In the genomic region with DNA sequence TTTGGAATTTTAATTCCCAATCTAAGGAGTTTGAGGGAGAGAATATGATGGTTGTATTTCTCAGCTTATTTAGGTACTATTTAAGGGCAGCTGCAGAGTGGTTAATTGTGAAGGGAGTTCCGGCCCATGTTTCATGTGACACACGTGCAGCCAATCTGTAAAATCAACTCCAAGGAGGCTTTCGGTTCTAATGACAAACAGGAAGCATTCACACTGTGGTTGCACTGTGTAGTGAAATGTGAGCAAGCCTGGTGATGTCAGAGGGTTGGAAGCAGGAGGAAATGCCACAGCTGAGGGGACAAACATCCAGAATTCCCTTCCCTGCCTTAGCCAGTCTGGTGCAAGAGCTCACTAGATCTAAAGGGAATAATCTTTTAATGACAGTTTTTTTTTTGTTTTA, we compare ENCODE assay signal across 8 mouse cellular contexts. TPM values are rescaled to one million over a fixed set of nuclear protein-coding genes. Genes with fewer than 3 reads are reported as not detected.
DNase-seq lines count a peak whose midpoint lies in the region; ATAC-seq lines count a peak whose summit lies in the region.

No protein-coding gene starts in this region.

- no peaks in the 10 kb centered on the region for H3K27me3 ChIP-seq in forebrain, embryonic 15.5 days

- peak; percentile 68 for ATAC-seq in forebrain, embryonic 15.5 days (replicated peaks)
- ATAC-seq in monocyte, adult 5-6 weeks (replicated peaks; ENCODE audit: insufficient number of reproducible peaks, low FRiP score, low TSS enrichment, poor library complexity, severe bottlenecking) = peak; percentile 67; the same call in 1 of the 2 replicates

- DNase-seq in adrenal gland, adult 2 months = peak; percentile 26
- no peak for DNase-seq in adrenal gland, postnatal 4 days (ENCODE audit: low spot score in 2 of 2)
- peak; percentile 57 for DNase-seq in kidney, adult 9 months
- no peak for DNase-seq in layer of hippocampus, adult 9-10 months (ENCODE audit: low spot score)
- no peak for DNase-seq in layer of hippocampus, adult 8-10 months (ENCODE audit: low spot score in 2 of 2)
- no peak for DNase-seq in ovary, postnatal 36 days (ENCODE audit: low spot score)

- H3K4me1 ChIP-seq in forebrain, embryonic 15.5 days = peaks cover 13% of the 10 kb centered on the region; the same call in 1 of the 2 replicates

- H3K9me3 ChIP-seq in forebrain, embryonic 15.5 days = no peaks in the 10 kb centered on the region

- no peak overlapping the region for H3K9ac ChIP-seq in forebrain, embryonic 15.5 days (replicated peaks)

- no peak overlapping the region for H3K27ac ChIP-seq in forebrain, embryonic 15.5 days (replicated peaks)

- H3K4me3 ChIP-seq in forebrain, embryonic 15.5 days = no peak overlapping the region

- no peak overlapping the region for H3K4me2 ChIP-seq in forebrain, embryonic 15.5 days (replicated peaks)

- 18% methylated on average over 3 of the region's 3 CpGs for WGBS in forebrain, embryonic 15.5 days

- H3K36me3 ChIP-seq in forebrain, embryonic 15.5 days = no peaks in the 10 kb centered on the region

RNA-seq across cellular contexts. Expression of gene Otud1, which starts 8.3 kb away (rescaled TPM):
- 1 to 10 TPM; 6.8 to 7.2 TPM for total RNA-seq in adrenal gland, adult 2 months (2021)
- polyA plus RNA-seq in adrenal gland, adult 2 months (2012; rRNA removed) = 18.9 and 27.3 TPM in 2 replicates
- 10 to 100 TPM in 1 of 2 experiments, 1 to 10 TPM in 1; 9.8 to 10.3 TPM for total RNA-seq in adrenal gland, postnatal 4 days (2021)
- polyA plus RNA-seq in forebrain, embryonic 15.5 days (2015; fragmentation: Nextera tagmentation; extraction: Ambion mirVana) = 1.8 and 1.9 TPM in 2 replicates
- 18.5 to 19.6 TPM (median 19.2 TPM) in 3 replicates for total RNA-seq in monocyte, adult 5-6 weeks (2017)
- 10 to 100 TPM; 12.7 to 15.4 (median 13.6) TPM for total RNA-seq in layer of hippocampus, adult 8-10 months (2022)

Comparison
In these comparisons a context has a peak if more than half of its experiments do, and no peak if none do; other contexts are left out.
1. DNase-seq: peak in adrenal gland, adult 2 months (single experiment) and kidney, adult 9 months (single experiment); none in adrenal gland, postnatal 4 days (0 of 2), layer of hippocampus, adult 9-10 months (single experiment), layer of hippocampus, adult 8-10 months (0 of 2) and ovary, postnatal 36 days (single experiment).